Mouse (Mus musculus) left cerebral cortex, adult 11 months (tissue): ENCODE results near the gene Rtn2.

Source experiments
- DNase-seq: peaks from one replicate; pipeline ENCODE4 v3.0.0; 2022; ENCODE audit warnings: low spot score

Rtn2 gene

DNA sequence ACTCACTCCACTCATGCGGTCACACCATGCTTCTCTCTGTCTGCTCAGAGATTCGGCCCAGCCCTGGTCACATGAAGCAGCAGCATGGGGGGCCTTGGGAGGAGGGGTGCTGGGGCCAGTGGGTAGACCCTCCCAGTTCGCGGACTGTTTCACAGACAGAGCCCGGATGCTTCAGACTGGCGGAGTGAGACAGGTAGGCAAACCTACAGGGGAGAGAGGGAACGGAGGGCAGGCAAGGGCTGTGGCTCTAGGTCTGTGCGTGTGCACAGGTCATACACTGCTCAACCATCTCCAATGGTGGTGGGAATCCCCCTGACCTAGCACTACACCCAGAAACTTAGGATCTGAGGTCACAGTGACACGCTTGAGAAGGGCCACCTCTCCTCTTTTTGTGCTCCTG is 37.0 kb downstream of the Rtn2 start:
- no peak for DNase-seq

DNA sequence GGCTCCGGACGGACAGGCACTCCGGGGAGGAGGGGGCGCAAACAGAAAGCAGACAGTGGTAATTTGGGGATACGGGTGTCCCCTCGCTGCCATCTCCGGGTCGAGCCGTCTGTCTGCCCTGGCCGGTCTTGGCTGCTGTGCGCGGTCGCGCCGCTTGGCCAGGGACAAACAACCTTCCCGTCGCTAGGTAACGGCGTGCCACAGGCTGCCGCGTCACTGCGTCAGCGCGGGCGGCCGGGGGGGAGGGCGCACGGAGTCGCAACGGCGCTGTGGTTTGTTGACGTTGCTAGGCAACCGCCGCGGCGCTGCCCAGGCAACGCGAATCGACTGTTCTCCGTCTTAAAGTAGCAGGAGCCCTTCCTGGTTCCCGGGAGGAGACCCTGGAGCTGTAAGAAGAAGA is 37.5 kb downstream of the Rtn2 start:
- DNase-seq: peak; percentile 84

DNA sequence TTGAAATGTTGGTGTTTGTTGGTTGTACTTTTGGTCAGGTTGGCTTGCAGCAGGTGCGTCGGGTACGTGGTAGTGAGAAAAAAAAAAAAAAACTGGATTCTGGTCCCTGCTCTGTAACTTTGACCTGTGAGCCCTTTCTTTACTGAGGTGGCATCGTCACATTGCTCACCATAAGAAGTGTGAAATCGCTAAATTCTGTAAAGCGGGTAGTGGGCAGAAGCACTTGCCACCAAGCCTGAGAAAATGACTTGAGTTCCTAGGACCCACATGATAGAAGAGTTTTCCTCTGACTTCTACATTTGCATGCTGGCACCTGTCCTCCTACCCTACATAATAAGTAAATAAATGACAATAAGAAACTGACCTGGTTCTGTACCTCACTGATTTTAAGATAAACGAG is 38.2 kb downstream of the Rtn2 start:
- DNase-seq: no peak

DNA sequence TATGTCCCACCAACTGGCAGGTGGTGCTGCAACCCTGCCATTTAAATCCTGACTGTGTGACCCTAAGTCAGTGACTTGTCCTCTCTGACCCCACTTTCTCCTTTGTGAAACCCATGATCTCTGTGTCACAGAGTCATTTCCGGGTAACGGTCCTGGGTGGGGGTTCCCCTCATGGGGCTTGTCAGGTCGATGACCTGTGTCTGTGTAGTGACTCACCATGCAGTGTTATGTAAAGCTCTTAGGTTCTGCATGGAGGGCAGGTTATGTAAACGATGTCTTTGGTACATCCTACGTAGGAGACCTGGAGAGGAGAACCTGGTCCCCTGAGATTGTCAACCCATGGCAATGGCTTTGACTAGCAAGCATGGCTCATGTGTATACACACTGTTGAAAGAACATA is 39.0 kb downstream of the Rtn2 start:
- DNase-seq: no peak

DNA sequence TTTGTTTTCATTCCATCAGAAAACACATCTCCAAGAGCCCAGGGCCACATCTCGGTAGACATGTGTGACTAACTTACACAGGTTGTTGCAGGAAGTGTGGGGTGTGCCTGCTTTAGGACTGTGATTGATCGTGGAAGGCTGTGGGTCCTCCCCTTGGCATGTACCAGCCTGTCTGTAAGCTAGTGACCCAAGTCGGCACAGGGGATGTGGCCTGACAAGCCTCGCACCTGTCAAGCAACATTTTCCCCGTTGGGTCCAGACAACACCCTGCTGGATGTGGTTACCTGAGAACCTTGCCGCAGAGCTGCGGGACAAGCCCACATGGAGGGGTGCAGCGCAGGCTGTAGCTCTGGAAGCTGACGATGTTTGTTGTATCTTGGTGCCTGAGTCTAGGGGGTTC is 40.1 kb downstream of the Rtn2 start:
- DNase-seq: no peak

DNA sequence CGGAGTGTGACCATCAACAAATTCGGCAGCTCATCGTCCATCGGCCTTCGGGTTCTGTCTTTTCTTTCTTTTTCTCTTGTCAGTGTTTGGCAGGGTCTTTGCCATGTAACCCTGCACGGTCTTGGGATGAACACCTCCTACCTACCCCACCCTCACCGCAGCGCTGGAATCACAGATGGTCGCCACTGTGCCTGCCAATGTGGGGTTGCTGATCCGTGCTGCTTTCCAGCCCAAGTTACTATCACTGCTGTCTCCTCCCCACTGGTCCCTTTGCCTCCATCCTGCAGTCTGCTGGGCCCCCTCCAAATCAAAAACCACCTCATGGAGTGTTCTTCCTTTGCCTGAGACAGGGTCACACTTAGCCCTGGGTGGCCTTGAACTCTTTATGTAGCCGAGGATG is 41.8 kb downstream of the Rtn2 start:
- DNase-seq: no peak

DNA sequence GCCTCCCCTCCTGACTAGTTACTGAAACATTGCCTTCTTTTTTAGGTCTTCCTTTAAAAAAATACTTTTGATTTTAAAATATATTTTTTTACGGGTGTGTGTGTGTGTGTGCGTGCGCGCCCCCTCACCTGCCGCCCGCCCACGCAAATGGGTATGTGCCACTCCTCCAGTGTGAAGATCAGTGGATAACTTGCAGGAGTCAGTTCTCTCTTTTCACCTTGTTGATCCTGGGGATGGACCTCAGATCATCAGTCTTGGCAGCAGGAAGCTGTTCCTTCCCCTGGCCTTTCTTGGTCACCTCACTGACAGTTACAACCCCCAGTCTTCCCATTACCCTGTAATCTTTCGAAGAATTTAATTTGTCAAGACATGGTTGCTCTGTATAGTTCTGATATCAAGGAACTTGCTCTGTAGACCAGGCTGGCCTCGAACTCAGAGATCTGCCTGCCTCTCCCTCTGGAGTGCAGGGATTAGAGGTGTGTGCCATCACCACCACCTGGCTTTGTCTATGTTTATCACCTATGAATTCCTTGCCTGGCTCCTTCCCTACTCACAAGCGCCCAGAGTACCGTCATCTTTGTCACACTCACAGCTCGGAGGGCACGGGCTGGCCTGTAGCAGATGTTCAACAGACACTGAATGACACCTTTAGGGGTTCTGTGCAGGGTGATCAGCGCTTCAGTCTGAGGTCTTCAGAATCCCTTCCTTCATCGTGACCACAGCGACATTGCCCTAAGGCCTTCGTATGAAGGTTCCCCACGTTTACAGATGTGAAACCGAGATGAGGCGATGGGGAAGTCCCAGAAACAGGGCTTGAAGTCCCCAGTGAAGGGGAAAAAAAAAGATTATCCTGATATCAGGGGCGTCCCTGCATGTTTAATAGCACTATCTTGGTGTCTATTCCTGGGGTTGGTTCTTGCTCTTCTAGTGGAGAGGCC is 43.1 kb downstream of the Rtn2 start:
- no peak for DNase-seq

DNA sequence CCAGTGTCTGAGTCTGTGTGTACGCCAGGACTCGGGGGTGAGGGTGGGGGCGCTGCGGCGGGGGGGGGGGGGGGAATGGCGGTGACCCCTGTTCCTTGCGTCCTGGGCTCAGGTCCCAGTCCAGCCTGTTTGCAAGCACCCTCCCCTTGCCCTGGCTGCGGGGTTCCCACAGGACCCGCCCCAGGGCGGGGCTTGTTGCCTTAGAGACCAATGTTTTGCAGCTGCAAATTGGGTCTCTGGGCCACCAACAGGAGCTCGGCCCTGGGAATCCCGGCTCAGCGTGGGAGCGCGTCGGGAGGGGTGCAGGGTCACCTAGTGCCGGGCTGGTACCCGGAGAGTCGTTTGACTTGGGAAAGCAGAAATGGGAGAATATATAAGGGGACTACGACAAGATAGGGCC is 43.9 kb downstream of the Rtn2 start:
- DNase-seq: no peak

DNA sequence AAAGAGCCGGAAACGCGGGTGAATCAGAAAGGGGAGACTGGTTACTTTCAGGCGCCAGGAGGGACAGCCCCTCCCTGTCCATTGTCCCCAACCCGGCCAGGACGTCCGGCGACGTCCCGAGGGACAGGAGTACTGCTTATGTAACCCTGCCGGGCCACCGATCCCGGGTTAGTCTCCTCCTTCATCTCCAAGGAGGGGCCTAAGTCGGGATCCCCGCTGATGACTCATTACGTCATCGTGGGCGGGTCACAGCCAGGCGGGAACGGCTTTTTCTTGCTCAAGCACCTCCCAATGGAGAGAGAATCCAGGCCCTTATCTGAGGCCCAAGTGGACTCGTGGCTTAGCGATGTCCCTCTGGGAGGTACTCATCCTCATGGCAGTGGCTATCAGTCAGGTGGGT is 44.7 kb downstream of the Rtn2 start:
- no peak for DNase-seq

DNA sequence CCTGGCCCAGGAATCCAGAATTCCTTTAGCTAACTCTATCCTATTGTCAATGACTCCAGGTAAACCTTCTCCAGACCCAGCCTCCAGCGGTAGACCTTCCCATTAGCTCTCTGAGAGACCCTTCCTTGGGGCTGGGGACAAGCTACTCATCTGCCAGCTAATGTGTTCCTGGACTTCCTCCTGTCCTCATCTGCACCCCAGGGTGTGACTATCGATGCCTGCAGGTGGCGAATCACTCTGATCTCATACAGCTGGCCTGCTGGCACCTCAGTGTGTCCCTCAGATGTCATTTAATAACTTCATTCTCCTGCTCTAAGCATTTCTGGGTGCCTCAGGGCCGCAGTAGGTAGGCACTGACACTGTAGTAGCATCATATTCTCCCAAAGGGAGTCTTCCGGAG is 45.4 kb downstream of the Rtn2 start:
- no peak for DNase-seq

DNA sequence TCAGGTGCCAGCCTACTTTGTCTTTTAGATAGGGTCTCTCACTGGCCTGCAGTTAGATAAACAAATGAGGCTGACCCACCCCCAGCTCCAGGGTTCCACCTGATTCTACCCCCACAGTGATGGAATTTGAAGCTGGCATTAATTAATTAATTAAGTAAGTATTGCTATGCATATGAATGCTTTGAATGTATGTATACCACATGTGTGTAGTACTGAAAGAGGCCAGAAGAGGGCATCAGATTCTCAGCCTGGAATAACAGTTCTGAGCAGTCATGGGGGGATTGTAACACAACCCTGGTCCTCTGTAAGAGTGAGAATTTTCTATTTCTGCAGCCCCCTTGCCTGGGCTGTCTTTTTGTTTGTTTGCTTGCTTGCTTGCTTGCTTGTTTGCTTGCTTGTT is 46.0 kb downstream of the Rtn2 start:
- DNase-seq: no peak

DNA sequence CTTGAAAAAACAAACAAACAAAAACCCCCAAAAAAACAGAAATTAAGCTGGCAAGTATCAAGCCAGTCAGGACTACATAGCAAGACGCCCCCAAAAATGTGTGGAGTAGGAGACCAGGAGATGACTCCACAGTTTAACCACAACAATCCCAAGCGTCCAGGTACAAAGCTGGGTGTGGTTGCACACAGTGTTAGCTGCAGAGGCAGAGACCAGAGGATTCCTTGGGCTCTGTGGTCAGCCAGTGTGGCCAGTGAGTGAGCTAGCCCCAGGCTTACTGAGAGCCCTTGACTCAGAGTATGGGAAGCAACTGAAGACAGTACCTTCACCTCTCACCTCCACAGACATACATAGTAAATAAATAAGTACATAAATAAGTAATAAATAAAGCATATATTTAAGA is 49.5 kb downstream of the Rtn2 start:
- no peak for DNase-seq

DNA sequence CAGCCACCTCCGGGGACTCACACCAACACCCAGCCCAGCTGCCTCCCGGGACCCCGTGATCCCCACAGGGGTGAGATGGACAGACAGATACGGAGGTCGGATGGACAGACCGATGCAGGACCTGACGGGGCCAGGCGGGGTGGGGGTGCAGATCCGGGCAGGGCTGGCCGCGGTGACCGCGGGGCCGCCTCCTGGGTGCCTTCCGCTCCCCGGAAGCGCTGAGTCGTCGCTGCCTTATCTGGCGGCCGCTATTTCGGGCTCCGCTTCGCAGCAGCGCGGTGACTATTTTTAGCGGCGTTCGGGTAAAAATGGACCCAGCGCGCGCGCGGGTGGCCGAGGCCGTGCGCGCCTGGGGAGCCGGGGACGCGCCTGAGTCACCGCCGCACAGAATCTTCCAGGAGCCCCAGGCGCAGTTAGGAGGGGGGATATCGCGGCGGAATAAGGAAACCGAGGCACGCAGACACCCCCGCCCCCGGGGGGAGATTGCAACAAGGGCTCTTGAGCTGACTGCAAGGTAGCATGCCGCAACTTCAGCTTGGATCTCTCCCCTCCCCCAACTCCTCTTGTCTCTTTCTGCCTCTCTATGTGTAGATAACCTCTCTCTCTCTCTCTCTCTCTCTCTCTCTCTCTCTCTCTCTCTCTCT is 50.4 kb downstream of the Rtn2 start:
- DNase-seq: peak; percentile 77

DNA sequence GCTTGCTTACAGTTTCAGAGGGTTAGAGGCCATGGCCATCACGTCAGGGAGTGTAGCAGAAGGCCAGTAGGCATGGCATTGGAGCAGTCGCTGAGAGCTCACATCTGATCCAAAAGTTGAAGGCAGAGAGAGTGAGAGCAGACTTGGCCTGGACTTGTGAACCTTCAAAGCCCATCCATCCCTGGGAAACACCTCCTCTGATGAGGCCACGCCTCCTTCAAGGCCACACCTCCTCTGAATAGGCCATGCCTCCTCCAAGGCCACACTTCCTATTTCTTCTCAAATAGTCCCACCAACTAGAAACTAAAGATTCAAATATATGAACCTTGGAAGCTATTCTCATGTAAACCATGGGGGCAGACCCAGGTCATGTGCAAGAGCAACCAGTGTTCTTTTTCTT is 53.2 kb downstream of the Rtn2 start:
- no peak for DNase-seq

DNA sequence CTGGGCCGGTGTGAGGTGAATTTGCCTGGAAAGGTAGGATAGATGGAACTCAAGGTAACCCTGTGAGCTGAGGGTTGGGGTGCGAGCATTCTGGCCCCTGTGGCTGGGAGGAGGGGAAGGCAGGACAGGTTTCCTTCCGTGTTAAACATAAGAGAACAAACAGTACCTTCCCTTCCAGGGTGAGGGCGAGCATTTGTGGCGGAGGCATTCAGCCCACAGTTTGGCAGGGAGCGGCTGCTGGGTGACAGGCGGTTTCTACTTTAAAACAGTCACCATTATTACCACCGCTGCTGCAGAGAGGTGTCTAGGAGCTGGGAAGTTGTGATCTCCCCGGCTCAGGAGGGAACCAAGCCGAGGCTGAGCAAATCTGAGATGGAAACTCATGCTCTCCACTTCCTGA is 54.7 kb downstream of the Rtn2 start:
- DNase-seq: no peak

DNA sequence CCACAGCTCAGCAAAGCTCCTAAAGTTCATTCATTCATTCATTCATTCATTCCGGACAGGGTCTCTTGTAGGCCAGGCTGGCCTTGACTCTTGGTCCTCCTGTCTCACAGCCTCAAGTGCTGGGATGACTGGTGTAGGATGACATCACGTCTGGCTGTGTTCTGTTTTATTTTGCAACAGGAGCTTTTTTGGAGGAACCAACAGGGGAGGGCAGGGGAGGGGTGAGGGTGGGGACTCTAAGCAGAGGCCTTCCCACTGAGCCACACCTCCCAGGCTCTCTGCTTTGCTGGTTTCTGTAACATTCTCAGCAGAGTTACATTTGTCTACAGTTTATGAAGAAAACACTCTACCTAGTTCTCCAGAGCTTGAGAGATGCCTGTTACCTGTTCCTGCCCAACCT is 55.6 kb downstream of the Rtn2 start:
- no peak for DNase-seq

DNA sequence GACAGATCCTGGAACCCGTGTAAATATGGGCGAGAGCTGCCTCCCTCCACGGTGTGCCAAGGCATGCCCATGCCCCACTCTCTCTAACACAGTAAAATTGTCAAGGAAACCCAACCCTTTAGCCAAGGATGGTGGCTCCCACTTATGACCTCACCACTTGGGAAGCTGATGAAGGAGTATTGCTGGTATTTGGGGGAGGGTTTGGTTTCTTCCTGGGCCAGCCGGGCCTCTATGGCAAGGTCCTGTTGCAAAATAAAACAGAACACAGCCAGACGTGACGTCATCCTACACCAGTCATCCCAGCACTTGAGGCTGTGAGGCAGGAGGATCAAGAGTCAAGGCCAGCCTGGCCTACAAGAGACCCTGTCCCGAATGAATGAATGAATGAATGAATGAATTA is 56.2 kb downstream of the Rtn2 start:
- no peak for DNase-seq

DNA sequence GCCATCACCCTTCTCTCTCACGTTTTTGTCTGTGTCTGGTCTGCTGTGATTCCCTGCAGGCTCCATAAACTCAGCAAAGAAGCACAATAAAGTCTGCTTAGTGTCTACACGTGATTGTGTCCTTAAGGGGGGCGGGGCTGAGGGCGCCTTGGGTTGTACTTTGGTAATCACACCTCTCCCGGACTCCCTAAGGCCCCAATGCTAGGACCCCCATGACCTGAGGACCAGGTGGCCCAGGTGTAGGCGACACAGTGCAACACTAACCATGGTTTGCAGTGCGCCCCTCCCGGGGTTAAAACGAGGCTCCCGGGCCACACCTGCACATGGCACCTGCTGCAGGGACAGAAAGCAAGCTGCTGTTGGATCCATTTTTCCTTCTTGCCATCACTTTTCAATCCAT is 58.8 kb downstream of the Rtn2 start:
- no peak for DNase-seq

DNA sequence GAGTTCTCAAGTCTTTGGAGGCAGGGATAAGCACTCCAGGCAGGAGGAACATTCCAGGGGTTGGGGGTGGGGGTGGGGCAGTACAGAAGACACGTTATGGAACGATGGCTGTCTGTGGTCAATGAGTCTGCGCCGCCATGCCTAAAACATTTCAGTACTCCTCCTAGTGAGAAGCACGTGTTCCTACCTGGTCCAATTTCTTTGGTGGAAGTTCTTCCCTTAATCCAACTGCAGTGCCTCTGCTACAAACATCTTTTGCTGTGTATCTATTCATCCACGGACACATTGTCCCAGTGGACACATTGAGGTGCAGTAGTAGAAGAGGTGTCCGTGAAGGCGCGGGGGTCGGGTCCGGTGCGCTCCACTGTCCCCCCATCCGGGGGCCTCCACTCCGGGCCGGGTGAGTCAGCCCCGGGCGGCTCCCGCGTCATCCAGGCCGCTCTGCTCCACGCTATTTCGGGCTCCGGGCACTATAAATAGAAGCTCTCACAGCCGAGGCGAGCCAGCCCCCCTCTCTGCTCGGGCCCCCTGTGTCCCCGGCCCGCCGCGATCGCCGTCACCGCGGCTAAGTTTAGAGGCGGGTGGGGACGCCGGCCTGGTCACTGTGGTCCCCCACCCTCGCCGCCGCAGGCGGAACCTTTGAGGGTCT is 59.5 kb downstream of the Rtn2 start:
- no peak for DNase-seq

DNA sequence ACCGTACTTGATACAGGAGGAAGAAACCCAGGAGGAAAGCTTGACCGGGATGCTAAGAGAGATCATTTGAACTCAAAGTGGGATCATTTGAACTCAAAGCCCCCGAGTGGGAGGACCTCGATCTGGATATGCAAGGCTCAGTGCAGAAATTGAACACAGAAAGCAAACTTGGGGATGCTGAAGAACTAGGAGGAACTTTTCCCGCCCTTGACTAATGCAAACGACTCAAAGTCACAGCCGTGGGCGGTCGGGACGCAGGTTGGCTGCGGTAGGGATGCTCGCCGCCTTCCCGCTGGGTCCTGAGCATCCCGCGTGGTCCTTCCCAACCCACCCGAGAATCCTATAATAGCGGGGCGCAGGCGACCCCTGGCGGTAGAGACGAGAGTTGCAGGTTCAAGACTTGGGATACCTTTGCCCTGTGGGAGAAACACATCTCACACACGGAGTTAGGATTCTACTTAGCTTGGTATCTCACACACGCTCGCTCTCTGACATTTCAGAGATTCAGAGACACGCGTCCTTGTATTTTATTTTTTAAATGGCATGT is 60.1 kb downstream of the Rtn2 start:
- peak; percentile 78 for DNase-seq

DNA sequence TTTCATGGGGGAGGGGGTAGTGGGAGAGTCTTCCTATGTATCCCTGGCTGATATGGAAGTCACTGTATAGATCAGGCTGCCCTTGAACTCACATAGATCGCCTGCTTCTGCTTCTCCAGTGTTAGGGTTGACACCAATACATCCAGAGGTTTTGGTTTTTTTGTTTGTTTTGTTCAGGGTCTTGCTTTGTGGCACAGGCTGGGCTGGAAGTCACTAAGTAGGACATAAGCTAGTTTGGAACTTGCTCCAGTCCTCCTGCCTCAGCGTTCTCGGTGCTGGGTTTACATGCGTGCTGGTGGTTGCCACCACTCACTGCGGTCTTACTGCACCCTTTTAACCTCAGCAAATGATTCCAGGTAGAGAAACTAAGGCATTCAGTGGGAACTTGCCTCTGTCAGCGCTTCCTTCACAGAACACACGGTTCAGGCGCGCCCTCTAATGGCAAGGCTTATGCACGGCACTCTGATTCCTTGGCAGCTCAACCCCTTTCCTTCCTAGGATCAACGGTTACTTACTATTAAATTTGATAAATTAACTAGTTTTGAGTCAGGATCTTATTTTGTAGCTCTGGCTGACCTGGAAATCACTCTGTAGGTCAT is 60.9 kb downstream of the Rtn2 start:
- no peak for DNase-seq

DNA sequence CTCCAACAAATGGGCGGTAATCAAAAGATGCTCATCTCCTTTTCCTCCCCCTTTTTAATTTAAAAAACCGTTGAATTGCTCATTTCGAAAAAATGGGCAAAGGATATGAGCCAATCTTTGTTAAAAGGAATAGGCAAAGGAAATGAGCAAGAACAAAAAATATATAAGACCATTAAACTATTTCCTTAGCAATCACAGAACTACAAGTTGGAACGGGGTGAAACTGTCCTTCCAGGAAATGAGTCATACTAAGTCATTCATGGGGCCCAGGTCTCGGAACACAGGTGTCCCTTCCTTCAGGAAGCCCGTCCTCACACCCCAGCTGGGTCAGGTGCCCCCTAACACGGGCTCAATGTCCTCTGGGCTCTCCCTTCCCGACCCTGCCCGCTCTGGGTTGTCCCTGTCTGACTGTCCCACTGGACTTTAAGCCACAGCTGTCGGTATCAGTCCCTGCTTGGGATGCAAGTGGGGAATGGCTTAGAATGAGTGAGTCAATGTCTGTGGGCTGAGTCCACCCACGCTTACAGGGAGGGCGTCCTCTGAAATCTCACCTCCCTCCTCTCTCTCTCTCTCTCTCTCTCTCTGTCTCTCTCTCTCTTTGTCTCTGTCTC is 61.9 kb downstream of the Rtn2 start, which contains the start of gene Ercc1:
Gene Ercc1 (plus strand): TSS at position 542 of the 611 bp plus-strand sequence.
- DNase-seq: no peak
